Mouse (Mus musculus) MEL-GATA-1-ER (cell line): ENCODE results near the gene Cdh23.

Source experiments
- DNase-seq: peaks from one replicate; pipeline ENCODE4 v3.0.0-alpha.2; 2012; ENCODE audit warnings: low read depth; ENCODE audit errors: extremely low read depth

The Cdh23 gene

GRCm38 (mm10) chr10:60578738-60579538, 117.4 kb downstream of the Cdh23 start:
- no peak for DNase-seq

GRCm38 (mm10) chr10:60577920-60578737, 118.2 kb downstream of the Cdh23 start:
- peak; percentile 33 for DNase-seq

- peak; percentile 91 for DNase-seq
These were observed 119.0 kb downstream of the Cdh23 start for GRCm38 (mm10) chr10:60577125-60577919.

GRCm38 (mm10) chr10:60574851-60575250, 121.4 kb downstream of the Cdh23 start:
- no peak for DNase-seq

- no peak for DNase-seq
These were observed 124.8 kb downstream of the Cdh23 start for GRCm38 (mm10) chr10:60571491-60571890.

- peak; percentile 65 for DNase-seq
These were observed 129.8 kb downstream of the Cdh23 start for GRCm38 (mm10) chr10:60566369-60567037.

GRCm38 (mm10) chr10:60564136-60564535, 132.2 kb downstream of the Cdh23 start:
- DNase-seq, result no peak

- no peak for DNase-seq
These were observed 133.3 kb downstream of the Cdh23 start for GRCm38 (mm10) chr10:60562946-60563345.

GRCm38 (mm10) chr10:60558491-60558927, 137.8 kb downstream of the Cdh23 start:
- no peak for DNase-seq

- DNase-seq, result no peak
These were observed 143.2 kb downstream of the Cdh23 start for GRCm38 (mm10) chr10:60552951-60553635.

GRCm38 (mm10) chr10:60539164-60539914, 157.0 kb downstream of the Cdh23 start:
- no peak for DNase-seq

GRCm38 (mm10) chr10:60536098-60536811, 160.0 kb downstream of the Cdh23 start:
- DNase-seq, result peak; percentile 55

GRCm38 (mm10) chr10:60532502-60532901, 163.8 kb downstream of the Cdh23 start:
- no peak for DNase-seq

GRCm38 (mm10) chr10:60531349-60531748, 164.9 kb downstream of the Cdh23 start:
- peak; percentile 33 for DNase-seq

- DNase-seq, result no peak
These were observed 165.7 kb downstream of the Cdh23 start for GRCm38 (mm10) chr10:60530633-60531032.

GRCm38 (mm10) chr10:60527949-60528348, 168.3 kb downstream of the Cdh23 start:
- no peak for DNase-seq

GRCm38 (mm10) chr10:60525081-60525480, 171.2 kb downstream of the Cdh23 start:
- no peak for DNase-seq

GRCm38 (mm10) chr10:60516286-60516685, 180.0 kb downstream of the Cdh23 start:
- DNase-seq, result no peak

GRCm38 (mm10) chr10:60498538-60498937, 197.8 kb downstream of the Cdh23 start:
- no peak for DNase-seq
